Mouse (Mus musculus): ENCODE results near the gene Vmn1r192. TPM values are rescaled to one million over a fixed set of nuclear protein-coding genes. Genes with fewer than 3 reads are reported as not detected.
"Not testable (repeated sequence)": the region's sequence is repeated elsewhere in the genome, so short reads cannot be mapped to it uniquely, and the experiment has no call there.

Gene Vmn1r192
- not detected for polyA plus RNA-seq (2021)

DNA sequence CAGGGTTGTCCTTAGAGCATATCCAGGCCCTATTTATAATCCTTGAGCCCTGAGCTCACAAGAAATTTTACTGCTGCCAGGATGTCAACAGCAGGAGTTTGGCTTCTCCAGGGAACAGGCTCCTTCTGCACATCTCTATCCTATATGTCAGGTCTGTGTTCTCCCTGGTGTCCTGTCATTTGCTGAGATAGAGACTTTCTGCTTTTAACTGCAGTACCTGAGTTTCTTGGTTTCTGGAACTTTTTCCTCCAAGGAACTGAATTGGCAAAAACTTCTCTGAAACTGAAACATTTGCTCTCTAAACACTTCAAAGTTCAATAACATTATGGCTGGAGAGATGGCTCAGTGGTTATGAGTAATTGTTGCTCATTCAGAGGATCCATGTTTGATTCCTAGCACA, at the start of gene Vmn1r192:
Gene Vmn1r192 (minus strand): TSS at position 101 of the 400 bp plus-strand sequence.
- no peaks in the 10 kb centered on the region for H3K27me3 ChIP-seq
- TF ChIP-seq CTCF (IDR thresholded peaks at IDR 0.05) = no peak
- ChIA-PET POLR2A (no interaction called here), CTCF (no interaction called here)
- DNase-seq (ENCODE audit: low read depth, low spot score) = no peak
- ATAC-seq = no peak
- in situ Hi-C loops (cut with MboI; ENCODE audit: low pct_unique_long_range_greater_than_20kb) = no loop called here

DNA sequence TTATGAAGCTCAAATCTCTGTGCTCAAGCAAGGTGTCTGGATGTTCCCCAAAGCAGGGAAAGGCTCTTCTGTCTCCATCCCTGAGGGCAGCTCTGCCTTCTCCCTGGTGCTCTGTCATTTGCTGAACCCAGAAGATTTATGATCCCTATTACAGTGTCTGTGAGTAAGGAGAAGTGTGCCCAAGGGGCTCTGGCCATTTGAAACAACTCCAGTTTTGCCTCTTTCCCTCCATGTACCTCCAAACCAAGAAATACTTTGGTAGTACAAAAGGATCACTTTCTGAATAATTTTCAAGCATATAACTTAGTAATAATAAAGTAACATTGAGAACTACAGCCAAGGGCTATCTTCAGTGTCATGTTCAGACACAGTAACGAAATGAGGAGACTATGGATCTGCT, 32.1 kb upstream of the Vmn1r192 start, which contains the start of gene Vmn1r193:
Gene Vmn1r193 (minus strand): TSS at position 101 of the 400 bp plus-strand sequence.
- H3K27me3 ChIP-seq; ATAC-seq; POLR2A ChIA-PET; DNase-seq (ENCODE audit: low read depth, low spot score); CTCF ChIA-PET: not testable (repeated sequence)
- in situ Hi-C loops (cut with MboI; ENCODE audit: low pct_unique_long_range_greater_than_20kb) = loop anchor here (10.0 kb wide), 1 partner anchor 332 kb away; the partner anchor contains the start of gene Vmn1r204

DNA sequence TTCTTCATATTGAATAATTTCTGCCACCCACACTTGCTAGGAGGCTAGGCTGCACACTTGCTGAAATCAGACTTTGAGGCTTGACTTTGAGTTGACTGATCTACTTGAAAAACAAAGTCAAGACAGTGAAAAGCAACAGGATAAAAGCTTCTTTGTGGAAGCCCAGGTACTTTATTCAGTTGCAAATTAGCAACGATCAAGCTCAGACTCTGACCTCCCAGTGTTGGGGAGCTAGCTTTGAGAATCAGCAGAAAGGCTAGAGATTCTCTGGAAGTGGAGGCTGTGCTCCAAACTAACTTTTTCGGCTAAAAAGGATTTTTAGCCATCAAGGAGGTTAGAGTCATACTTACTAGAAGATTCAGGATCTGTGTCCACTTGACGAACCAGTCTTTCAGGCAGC, 1.8 kb upstream of the Vmn1r192 start:
- POLR2A ChIA-PET; H3K27me3 ChIP-seq; DNase-seq (ENCODE audit: low read depth, low spot score); in situ Hi-C loops (cut with MboI; ENCODE audit: low pct_unique_long_range_greater_than_20kb); CTCF ChIA-PET; ATAC-seq: not testable (repeated sequence)

DNA sequence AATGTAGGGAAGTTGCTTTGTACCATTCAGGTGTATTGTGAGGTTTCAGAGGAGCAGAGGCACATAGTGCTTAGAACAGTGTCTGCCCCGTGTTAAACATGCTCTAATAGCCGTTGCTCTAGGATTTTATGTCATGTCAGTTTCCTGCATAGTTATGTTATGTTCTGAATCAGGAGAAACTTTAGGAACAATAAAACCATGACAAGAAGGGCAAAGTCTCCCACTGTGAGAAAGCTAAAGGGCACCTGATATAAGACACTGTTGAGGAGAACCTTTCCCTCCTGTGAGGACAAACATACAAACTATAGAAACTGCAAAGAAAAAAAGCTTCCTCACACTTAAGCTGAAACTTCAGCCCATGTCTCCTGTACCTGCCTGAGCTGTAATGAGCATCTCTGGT, 556 bp downstream of the Vmn1r192 start:
- no peak for TF ChIP-seq CTCF (IDR thresholded peaks at IDR 0.05)
- in situ Hi-C loops (cut with MboI; ENCODE audit: low pct_unique_long_range_greater_than_20kb) = no loop called here
- no peaks in the 10 kb centered on the region for H3K27me3 ChIP-seq
- ChIA-PET POLR2A (no interaction called here), CTCF (no interaction called here)
- no peak for ATAC-seq
- no peak for DNase-seq (ENCODE audit: low read depth, low spot score)

DNA sequence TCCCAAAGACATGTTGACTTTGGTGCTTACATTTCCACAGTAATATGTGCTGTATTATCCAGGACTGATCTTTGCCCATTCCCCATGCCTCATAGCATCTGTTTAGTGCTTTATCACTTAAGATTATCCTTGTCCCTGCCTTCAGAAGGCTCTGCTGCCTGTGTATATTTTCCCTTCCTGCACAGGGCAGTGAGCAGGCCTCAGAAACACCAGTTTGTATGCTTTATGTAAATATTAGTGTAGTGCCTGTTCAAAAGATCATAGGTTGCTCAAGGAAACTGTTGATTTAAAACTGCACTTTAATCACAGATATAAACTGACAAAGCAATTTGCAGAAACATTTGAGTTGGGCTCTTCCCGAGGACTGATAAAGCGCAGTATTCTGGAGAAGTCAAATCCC, 1.6 kb downstream of the Vmn1r192 start:
- in situ Hi-C loops (cut with MboI; ENCODE audit: low pct_unique_long_range_greater_than_20kb) = no loop called here
- TF ChIP-seq CTCF (IDR thresholded peaks at IDR 0.05) = no peak
- no peak for DNase-seq (ENCODE audit: low read depth, low spot score)
- peaks cover 4% of the 10 kb centered on the region for H3K27me3 ChIP-seq
- ATAC-seq = no peak
- CTCF ChIA-PET = no interaction called here
- POLR2A ChIA-PET = no interaction called here

DNA sequence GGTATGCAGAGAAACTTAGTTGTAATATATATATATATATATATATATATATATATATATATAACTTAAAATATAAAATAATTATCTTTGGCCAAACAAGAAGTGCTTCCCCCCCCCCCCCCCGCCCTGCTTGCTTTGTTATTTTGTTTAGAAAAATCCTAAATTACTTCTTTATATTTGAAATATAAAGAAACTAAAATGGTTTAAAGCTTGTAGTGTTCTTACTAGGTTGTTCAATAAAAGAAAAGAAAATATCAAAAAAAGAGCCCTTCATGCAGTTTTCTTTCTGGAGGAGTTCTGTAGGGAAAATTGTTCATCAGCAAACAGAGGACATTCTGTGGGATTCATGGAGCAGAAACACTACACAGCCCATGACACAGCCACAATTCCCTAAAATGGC, 7.1 kb downstream of the Vmn1r192 start, which contains the start of gene Vmn1r191:
Gene Vmn1r191 (minus strand): TSS at position 101 of the 400 bp plus-strand sequence.
- ChIA-PET POLR2A (no interaction called here), CTCF (no interaction called here)
- in situ Hi-C loops (cut with MboI; ENCODE audit: low pct_unique_long_range_greater_than_20kb) = no loop called here
- TF ChIP-seq CTCF (IDR thresholded peaks at IDR 0.05) = no peak
- DNase-seq (ENCODE audit: low read depth, low spot score) (no peak), ATAC-seq (no peak)
- peaks cover 4% of the 10 kb centered on the region for H3K27me3 ChIP-seq

DNA sequence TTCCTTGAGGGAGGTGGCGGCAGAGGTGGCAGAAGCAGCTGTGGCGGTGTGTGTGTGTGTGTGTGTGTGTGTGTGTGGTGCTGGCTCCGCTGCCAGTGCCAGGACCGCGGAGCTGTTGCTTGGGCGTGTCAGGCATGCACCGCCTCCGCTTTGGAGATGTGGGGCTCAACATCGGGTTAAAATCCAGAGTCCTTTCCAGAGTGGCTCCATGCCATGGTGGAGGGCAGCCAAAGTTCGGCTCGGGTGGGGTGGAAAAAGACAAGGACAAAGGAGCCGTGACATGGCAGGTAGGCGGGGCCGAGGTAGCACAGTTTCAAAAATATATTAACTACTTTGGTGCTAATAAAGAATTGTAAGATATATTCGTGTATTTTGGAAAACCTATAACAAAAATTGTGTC, 22.5 kb downstream of the Vmn1r192 start:
- TF ChIP-seq CTCF (IDR thresholded peaks at IDR 0.05) = no peak
- no peak for ATAC-seq

DNA sequence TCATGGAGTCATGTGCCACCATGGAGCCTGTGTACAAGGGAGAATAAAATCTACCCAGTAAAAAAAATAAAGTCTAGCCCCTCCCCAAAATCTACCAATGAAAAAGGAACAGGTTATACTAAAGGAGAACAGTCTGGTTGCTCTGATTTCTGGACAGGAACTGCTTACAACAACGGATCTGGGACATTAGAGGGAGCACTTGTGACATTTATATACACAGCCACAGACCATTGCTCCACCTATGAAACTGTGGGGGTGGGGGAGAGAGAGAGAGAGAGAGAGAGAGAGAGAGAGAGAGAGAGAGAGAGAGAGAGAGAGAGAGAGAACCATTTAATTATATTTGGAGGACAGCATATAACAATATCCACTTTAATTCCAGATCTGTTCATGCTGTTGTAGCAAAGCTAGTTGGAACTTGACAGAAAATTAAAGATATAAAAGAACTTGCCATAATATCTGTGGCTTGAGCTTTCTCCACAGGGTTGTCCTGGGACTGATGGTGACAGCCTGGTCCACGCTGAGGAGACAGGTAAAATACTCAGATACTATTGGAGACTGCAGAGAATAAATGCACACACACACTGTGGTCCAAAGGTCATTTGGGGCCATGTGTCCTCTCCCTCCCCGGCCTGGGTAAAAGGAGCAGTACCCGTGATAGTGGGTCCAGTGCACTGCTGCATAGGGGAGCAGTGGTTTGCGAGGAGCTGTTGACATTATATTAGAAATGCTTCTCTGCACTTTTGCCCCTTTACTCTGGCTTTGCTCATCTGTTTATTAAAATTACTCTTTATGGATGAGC, 54.2 kb downstream of the Vmn1r192 start:
- POLR2A ChIA-PET; ATAC-seq; in situ Hi-C loops (cut with MboI; ENCODE audit: low pct_unique_long_range_greater_than_20kb); CTCF ChIA-PET; H3K27me3 ChIP-seq; DNase-seq (ENCODE audit: low read depth, low spot score): not testable (repeated sequence)

More for the DNA sequence above, 22.5 kb downstream of the Vmn1r192 start:
- in situ Hi-C loops (cut with MboI; ENCODE audit: low pct_unique_long_range_greater_than_20kb) = no loop called here
- ChIA-PET POLR2A (no interaction called here), CTCF (no interaction called here)
- H3K27me3 ChIP-seq = no peaks in the 10 kb centered on the region
- DNase-seq (ENCODE audit: low read depth, low spot score) = no peak

Other genes with a start within 250 kb of the Vmn1r192 start
- gene Zfp184, start 246.0 kb downstream of the Vmn1r192 start, polyA plus RNA-seq (2021) = 7.7 TPM
- not detected for gene Pom121l2, start 209.9 kb downstream of the Vmn1r192 start, polyA plus RNA-seq (2021)
- gene Prss16, start 181.4 kb downstream of the Vmn1r192 start, polyA plus RNA-seq (2021) = 6.3 TPM
- gene Hist1h2ah, start 155.6 kb downstream of the Vmn1r192 start, polyA plus RNA-seq (2021) = 1.6 TPM
- 15.2 TPM for gene Hist1h2bk, start 155.3 kb downstream of the Vmn1r192 start, polyA plus RNA-seq (2021)
- 10.2 TPM for gene Hist1h4i, start 149.8 kb downstream of the Vmn1r192 start, polyA plus RNA-seq (2021)
- gene Hist1h2ag, start 148.2 kb downstream of the Vmn1r192 start, polyA plus RNA-seq (2021) = not detected
- gene Hist1h2bj, start 147.9 kb downstream of the Vmn1r192 start, polyA plus RNA-seq (2021) = not detected
- not detected for gene Vmn1r188, start 106.7 kb downstream of the Vmn1r192 start, polyA plus RNA-seq (2021)
- not detected for gene Vmn1r189, start 85.3 kb downstream of the Vmn1r192 start, polyA plus RNA-seq (2021)
- gene Vmn1r191, start 7.2 kb downstream of the Vmn1r192 start, polyA plus RNA-seq (2021) = not detected
- gene Vmn1r193, start 32.0 kb upstream of the Vmn1r192 start, polyA plus RNA-seq (2021) = not detected
- gene Vmn1r194, start 53.1 kb upstream of the Vmn1r192 start, polyA plus RNA-seq (2021) = not detected
- not detected for gene Vmn1r195, start 79.4 kb upstream of the Vmn1r192 start, polyA plus RNA-seq (2021)
- 0.03 TPM for gene Vmn1r196, start 98.8 kb upstream of the Vmn1r192 start, polyA plus RNA-seq (2021)
- gene Vmn1r197, start 133.4 kb upstream of the Vmn1r192 start, polyA plus RNA-seq (2021) = not detected
- gene Vmn1r198, start 159.2 kb upstream of the Vmn1r192 start, polyA plus RNA-seq (2021) = not detected
- not detected for gene Vmn1r199, start 188.7 kb upstream of the Vmn1r192 start, polyA plus RNA-seq (2021)
- not detected for gene Vmn1r200, start 199.2 kb upstream of the Vmn1r192 start, polyA plus RNA-seq (2021)